22 mouse cellular contexts compared by ENCODE assay signal in the genomic region with DNA sequence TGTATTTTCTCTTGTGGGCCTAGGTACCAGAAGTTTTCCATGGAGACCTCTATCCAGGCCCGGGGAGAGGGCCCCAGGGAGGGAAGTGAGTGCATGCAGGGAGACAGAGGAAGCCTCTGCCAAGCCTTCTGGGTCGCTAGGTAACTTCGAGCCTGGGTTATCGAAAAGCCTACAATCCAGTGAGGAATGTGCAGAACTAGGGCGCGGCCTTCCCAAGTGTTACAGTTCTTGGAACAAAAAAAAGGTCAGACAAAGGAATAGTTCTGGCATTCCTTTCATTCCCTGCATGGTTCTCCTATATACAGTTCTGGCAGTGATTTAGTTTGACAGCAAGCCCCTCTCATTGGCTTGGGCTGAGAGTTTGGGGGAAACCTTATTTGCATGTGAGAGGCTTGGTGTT.
DNase-seq lines count a peak whose midpoint lies in the region; ATAC-seq and TF ChIP-seq lines count a peak whose summit lies in the region.
"Had no signal": no experiment of that assay in that cellular context is flagged by ENCODE, and none has a peak within 500 bp of the region (broad histone marks: within the 10 kb centered on the region; RNA-seq: fewer than 3 reads in every experiment).

No protein-coding gene starts in this region.

- no peak for TF ChIP-seq POLR2A in brain, embryonic 14.5 days (IDR thresholded peaks at IDR 0.05; ENCODE audit: borderline replicate concordance, extremely low read depth, insufficient read depth, insufficient read length, poor library complexity, severe bottlenecking)

- H3K4me1 ChIP-seq in kidney, postnatal 0 days (replicated peaks; ENCODE audit: insufficient read depth, low read length): no peaks in the 10 kb centered on the region
- H3K4me1 ChIP-seq: forebrain, embryonic 12.5 days; heart, embryonic 15.5 days; megakaryocyte, embryonic 14.5 days; neural tube, embryonic 15.5 days; stomach, embryonic 15.5 days had no signal

- 30% methylated on average over 6 of the region's 6 CpGs for WGBS in kidney, postnatal 0 days

- H3K9me3 ChIP-seq in kidney, postnatal 0 days (replicated peaks; ENCODE audit: low read length): no peaks in the 10 kb centered on the region
- H3K9me3 ChIP-seq: forebrain, embryonic 12.5 days; heart, embryonic 15.5 days; megakaryocyte, embryonic 14.5 days; neural tube, embryonic 15.5 days; stomach, embryonic 15.5 days had no signal

- H3K27ac ChIP-seq in kidney, postnatal 0 days: no peak overlapping the region
- H3K27ac ChIP-seq: forebrain, embryonic 12.5 days; heart, embryonic 15.5 days; hindbrain, postnatal 0 days; neural tube, embryonic 15.5 days; stomach, embryonic 15.5 days had no signal

- H3K4me3 ChIP-seq in kidney, postnatal 0 days (replicated peaks; ENCODE audit: low read depth, low read length): no peak overlapping the region
- H3K4me3 ChIP-seq: forebrain, embryonic 12.5 days; heart, embryonic 15.5 days; megakaryocyte, embryonic 14.5 days; neural tube, embryonic 15.5 days; stomach, embryonic 15.5 days had no signal

- TF ChIP-seq CTCF in kidney, postnatal 0 days (IDR thresholded peaks at IDR 0.05; ENCODE audit: low read depth): no peak
- TF ChIP-seq CTCF in brain, embryonic 14.5 days (IDR thresholded peaks at IDR 0.05; ENCODE audit: borderline replicate concordance, extremely low read depth, insufficient read depth, insufficient read length): no peak

- no peak overlapping the region for H3K4me2 ChIP-seq in kidney, postnatal 0 days (ENCODE audit: low read length)
- H3K4me2 ChIP-seq: forebrain, embryonic 12.5 days; heart, embryonic 15.5 days; neural tube, embryonic 15.5 days; stomach, embryonic 15.5 days had no signal

- H3K9ac ChIP-seq in kidney, postnatal 0 days (ENCODE audit: low read depth, low read length): no peak overlapping the region
- H3K9ac ChIP-seq: forebrain, embryonic 12.5 days; heart, embryonic 15.5 days; liver, postnatal 0 days; neural tube, embryonic 15.5 days; stomach, embryonic 15.5 days had no signal

- no peaks in the 10 kb centered on the region for H3K27me3 ChIP-seq in kidney, postnatal 0 days (ENCODE audit: insufficient read depth, low read length)
- H3K27me3 ChIP-seq: forebrain, embryonic 12.5 days; heart, embryonic 15.5 days; megakaryocyte, embryonic 14.5 days; neural tube, embryonic 15.5 days; stomach, embryonic 15.5 days had no signal

- DNase-seq in adrenal gland, postnatal 14 days: peak; percentile 4
- DNase-seq in adrenal gland, adult 18-20 months (ENCODE audit: low spot score in 2 of 2): no peak
- peak; percentile 15 for DNase-seq in kidney, postnatal 0 days (ENCODE audit: low spot score)
- no peak for DNase-seq in kidney, postnatal 14 days
- peak; percentile 95 for DNase-seq in ES-CJ7 (ENCODE audit: low read depth, low spot score)
- DNase-seq in brain, embryonic 14.5 days (ENCODE audit: low read depth): peak; percentile 15
- DNase-seq in thymus, postnatal 25 days: no peak
- DNase-seq in cerebellum, adult 8-10 months: no peak
- DNase-seq: cerebellum, adult 9-11 months; heart, adult 11 months; liver, postnatal 0 days; thymus, adult 2 months had no signal

- no peaks in the 10 kb centered on the region for H3K36me3 ChIP-seq in kidney, postnatal 0 days (ENCODE audit: insufficient read depth, low read length)
- H3K36me3 ChIP-seq: forebrain, embryonic 12.5 days; heart, embryonic 15.5 days; neural tube, embryonic 15.5 days; stomach, embryonic 15.5 days had no signal

- no peak for ATAC-seq in kidney, postnatal 0 days (replicated peaks; ENCODE audit: low FRiP score, low read depth)
- ATAC-seq: activated CD4-positive, CD25-positive, alpha-beta regulatory T cell, adult 4 months; CD4-positive, CD25-positive, alpha-beta regulatory T cell, adult 4 months; hindbrain, postnatal 0 days; intestine, postnatal 0 days; liver, postnatal 0 days; midbrain, embryonic 16.5 days had no signal

Comparison
In these comparisons a context has a peak if more than half of its experiments do, and no peak if none do; other contexts are left out.
1. DNase-seq: peak in adrenal gland, postnatal 14 days (single experiment), kidney, postnatal 0 days (single experiment), ES-CJ7 (single experiment) and brain, embryonic 14.5 days (single experiment); none in adrenal gland, adult 18-20 months (0 of 2), kidney, postnatal 14 days (single experiment), thymus, postnatal 25 days (single experiment) and cerebellum, adult 8-10 months (single experiment).